Mouse (Mus musculus): ENCODE results near the gene Jmjd1c. TPM values are rescaled to one million over a fixed set of nuclear protein-coding genes. Genes with fewer than 3 reads are reported as not detected.
A peak's percentile ranks its signal among the peaks of the same experiment; 100 is the strongest.

Jmjd1c gene
- total RNA-seq, 1 experiment: 93.0 TPM

DNA sequence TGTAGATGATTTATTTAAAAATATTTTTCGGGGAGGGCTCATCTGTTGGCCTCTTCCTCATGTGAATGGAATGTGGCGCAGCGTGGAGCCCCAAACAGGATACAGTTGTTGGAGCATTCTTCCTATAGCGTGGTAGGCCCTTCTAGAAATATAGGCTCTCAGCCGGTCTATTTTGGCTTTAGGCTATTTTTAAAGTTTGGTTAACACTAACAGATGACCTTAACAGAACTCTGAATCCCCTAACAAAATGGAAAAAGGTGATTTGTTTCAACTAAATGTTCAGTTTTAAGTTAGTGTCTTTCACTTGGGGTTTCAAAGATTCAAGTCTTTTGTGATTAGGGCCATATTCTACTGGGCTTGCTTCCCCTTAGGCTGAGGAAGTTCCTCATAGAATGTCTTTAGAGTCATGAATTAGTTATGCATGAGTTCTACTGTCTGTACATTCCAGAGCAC, 91.1 kb downstream of the Jmjd1c start:
- no peaks in the 10 kb centered on the region for H3K9me3 ChIP-seq (ENCODE audit: control insufficient read depth, insufficient read depth, low read depth, low read length)
- peak overlapping the region; percentile 48; the same call in 1 of the 2 replicates for H3K9ac ChIP-seq (ENCODE audit: insufficient read depth, low read depth, low read length, poor library complexity, severe bottlenecking)
- H3K4me3 ChIP-seq (ENCODE audit: insufficient read depth in 1 of 2, low read depth in 1 of 2, low read length in 2 of 2, poor library complexity in 1 of 2, severe bottlenecking in 1 of 2): peak overlapping the region; percentile 43 to 60
- peak overlapping the region; percentile 81; the same call in 1 of the 2 replicates for H3K27ac ChIP-seq (ENCODE audit: insufficient read depth, low read depth, low read length, poor library complexity, severe bottlenecking)
- no peak for DNase-seq (ENCODE audit: low read depth, low spot score)
- in situ Hi-C loops (cut with MboI; ENCODE audit: low sequenced_read_pairs in 2 of 2, unreplicated experiment in 2 of 2): no loop called here
- H3K4me1 ChIP-seq (ENCODE audit: control insufficient read depth in 2 of 2, insufficient read depth in 2 of 2, low read length in 2 of 2, poor library complexity in 1 of 2): peaks cover 7 to 24% of the 10 kb centered on the region in 2 experiments
- TF ChIP-seq MAFK (IDR thresholded peaks at IDR 0.05; ENCODE audit: insufficient read depth, low read depth, low read length): no peak
- TF ChIP-seq HCFC1 (IDR thresholded peaks at IDR 0.05; ENCODE audit: borderline replicate concordance, insufficient read depth, low read length): no peak
- no peak for TF ChIP-seq ZNF384 (IDR thresholded peaks at IDR 0.05; ENCODE audit: low read depth, low read length)
- TF ChIP-seq ZC3H11A (IDR thresholded peaks at IDR 0.05; ENCODE audit: borderline replicate concordance, low read depth, low read length): no peak
- no peak for TF ChIP-seq CHD2 (IDR thresholded peaks at IDR 0.05; ENCODE audit: low read depth, low read length)
- no peaks in the 10 kb centered on the region; the same call in 1 of the 2 replicates for H3K36me3 ChIP-seq (ENCODE audit: control insufficient read depth, insufficient read depth, low read length, poor library complexity, severe bottlenecking)

DNA sequence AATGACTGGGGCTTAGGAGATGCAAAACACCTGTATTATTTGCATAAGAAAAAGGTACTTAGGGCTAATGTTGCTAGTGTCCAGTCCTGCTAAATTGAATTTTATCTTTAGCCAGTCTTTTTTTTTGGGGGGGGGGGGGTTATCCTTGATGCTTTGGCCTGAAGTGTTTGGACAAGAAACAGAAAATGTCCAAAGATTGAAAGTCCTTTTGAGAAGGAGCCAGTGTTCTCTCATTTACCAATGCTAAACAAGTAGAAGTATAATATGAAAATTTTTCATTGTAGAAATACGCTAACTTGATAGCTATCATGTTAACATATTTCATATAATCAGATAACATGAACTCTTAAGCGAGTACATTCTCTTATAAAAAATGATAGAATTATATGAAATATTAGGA, 92.0 kb downstream of the Jmjd1c start:
- no peak overlapping the region for H3K27ac ChIP-seq (ENCODE audit: insufficient read depth, low read depth, low read length, poor library complexity, severe bottlenecking)
- in situ Hi-C loops (cut with MboI; ENCODE audit: low sequenced_read_pairs in 2 of 2, unreplicated experiment in 2 of 2): no loop called here
- TF ChIP-seq ZC3H11A (IDR thresholded peaks at IDR 0.05; ENCODE audit: borderline replicate concordance, low read depth, low read length) (no peak), ZNF384 (IDR thresholded peaks at IDR 0.05; ENCODE audit: low read depth, low read length) (no peak), HCFC1 (IDR thresholded peaks at IDR 0.05; ENCODE audit: borderline replicate concordance, insufficient read depth, low read length) (no peak), CHD2 (IDR thresholded peaks at IDR 0.05; ENCODE audit: low read depth, low read length) (no peak), MAFK (IDR thresholded peaks at IDR 0.05; ENCODE audit: insufficient read depth, low read depth, low read length) (no peak)
- no peaks in the 10 kb centered on the region for H3K9me3 ChIP-seq (ENCODE audit: control insufficient read depth, insufficient read depth, low read depth, low read length)
- H3K4me1 ChIP-seq (ENCODE audit: control insufficient read depth in 2 of 2, insufficient read depth in 2 of 2, low read length in 2 of 2, poor library complexity in 1 of 2): peaks cover 7 to 24% of the 10 kb centered on the region in 2 experiments
- H3K4me3 ChIP-seq (ENCODE audit: insufficient read depth in 1 of 2, low read depth in 1 of 2, low read length in 2 of 2, poor library complexity in 1 of 2, severe bottlenecking in 1 of 2): no peak overlapping the region; a peak in 1 of 4 replicates
- no peak for DNase-seq (ENCODE audit: low read depth, low spot score)
- H3K9ac ChIP-seq (ENCODE audit: insufficient read depth, low read depth, low read length, poor library complexity, severe bottlenecking): no peak overlapping the region
- H3K36me3 ChIP-seq (ENCODE audit: control insufficient read depth, insufficient read depth, low read length, poor library complexity, severe bottlenecking): peaks cover 2% of the 10 kb centered on the region

DNA sequence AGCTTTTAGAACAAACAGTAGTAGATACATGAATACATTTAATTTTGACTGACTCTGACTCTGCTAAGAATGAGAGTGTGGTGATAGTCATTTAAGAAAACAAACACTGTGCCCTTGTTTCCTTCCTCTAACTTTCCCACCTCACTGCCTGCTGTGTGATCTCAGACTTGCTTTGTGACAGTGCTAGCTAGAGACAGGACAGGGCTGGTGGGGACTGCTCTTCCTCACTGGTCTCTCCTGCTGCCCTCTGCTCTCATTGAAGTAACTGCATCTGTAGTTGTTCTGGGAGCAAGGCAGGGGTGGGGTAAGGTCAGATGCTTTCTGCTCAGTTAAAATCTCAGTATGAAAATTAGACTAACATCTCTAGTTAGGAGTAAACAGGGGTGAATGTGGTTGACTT, 93.1 kb downstream of the Jmjd1c start:
- Histone ChIP-seq H3K9ac (ENCODE audit: insufficient read depth, low read depth, low read length, poor library complexity, severe bottlenecking) (no peak overlapping the region), H3K9me3 (ENCODE audit: control insufficient read depth, insufficient read depth, low read depth, low read length) (no peaks in the 10 kb centered on the region), H3K4me3 (ENCODE audit: insufficient read depth in 1 of 2, low read depth in 1 of 2, low read length in 2 of 2, poor library complexity in 1 of 2, severe bottlenecking in 1 of 2) (no peak overlapping the region), H3K36me3 (ENCODE audit: control insufficient read depth, insufficient read depth, low read length, poor library complexity, severe bottlenecking) (peaks cover 4% of the 10 kb centered on the region), H3K27ac (ENCODE audit: insufficient read depth, low read depth, low read length, poor library complexity, severe bottlenecking) (no peak overlapping the region), H3K4me1 (ENCODE audit: control insufficient read depth in 2 of 2, insufficient read depth in 2 of 2, low read length in 2 of 2, poor library complexity in 1 of 2) (peaks cover 10 to 24% of the 10 kb centered on the region in 2 experiments)
- in situ Hi-C loops (cut with MboI; ENCODE audit: low sequenced_read_pairs in 2 of 2, unreplicated experiment in 2 of 2): no loop called here
- TF ChIP-seq ZC3H11A (IDR thresholded peaks at IDR 0.05; ENCODE audit: borderline replicate concordance, low read depth, low read length) (no peak), CHD2 (IDR thresholded peaks at IDR 0.05; ENCODE audit: low read depth, low read length) (no peak), ZNF384 (IDR thresholded peaks at IDR 0.05; ENCODE audit: low read depth, low read length) (no peak), HCFC1 (IDR thresholded peaks at IDR 0.05; ENCODE audit: borderline replicate concordance, insufficient read depth, low read length) (no peak)
- no peak for DNase-seq (ENCODE audit: low read depth, low spot score)

DNA sequence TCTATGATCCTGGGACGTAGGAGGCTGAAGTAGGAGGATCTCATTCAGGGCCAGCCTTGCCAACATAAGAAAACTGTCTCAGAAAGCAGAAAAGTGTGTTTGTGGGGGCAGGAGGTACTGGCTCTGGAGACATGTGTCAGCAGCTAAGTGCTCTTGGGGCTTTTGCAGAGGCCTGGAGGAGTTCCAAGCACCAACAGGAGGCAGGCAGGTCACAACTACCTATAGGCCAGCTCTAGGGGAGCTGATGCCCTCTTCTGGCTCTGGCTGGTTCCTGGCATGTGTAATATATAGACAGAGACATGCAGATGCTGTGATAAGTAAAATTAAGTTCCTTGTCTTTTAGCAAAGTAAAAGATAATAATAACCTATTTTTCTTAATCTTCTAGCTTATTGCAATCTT, 94.3 kb downstream of the Jmjd1c start:
- H3K4me3 ChIP-seq (ENCODE audit: insufficient read depth in 1 of 2, low read depth in 1 of 2, low read length in 2 of 2, poor library complexity in 1 of 2, severe bottlenecking in 1 of 2): no peak overlapping the region
- DNase-seq (ENCODE audit: low read depth, low spot score): no peak
- no peaks in the 10 kb centered on the region for H3K9me3 ChIP-seq (ENCODE audit: control insufficient read depth, insufficient read depth, low read depth, low read length)
- H3K9ac ChIP-seq (ENCODE audit: insufficient read depth, low read depth, low read length, poor library complexity, severe bottlenecking): no peak overlapping the region
- in situ Hi-C loops (cut with MboI; ENCODE audit: low sequenced_read_pairs in 2 of 2, unreplicated experiment in 2 of 2): no loop called here
- H3K36me3 ChIP-seq (ENCODE audit: control insufficient read depth, insufficient read depth, low read length, poor library complexity, severe bottlenecking): peaks cover 4% of the 10 kb centered on the region
- TF ChIP-seq ZC3H11A (IDR thresholded peaks at IDR 0.05; ENCODE audit: borderline replicate concordance, low read depth, low read length) (no peak), HCFC1 (IDR thresholded peaks at IDR 0.05; ENCODE audit: borderline replicate concordance, insufficient read depth, low read length) (no peak), ZNF384 (IDR thresholded peaks at IDR 0.05; ENCODE audit: low read depth, low read length) (no peak), MAFK (IDR thresholded peaks at IDR 0.05; ENCODE audit: insufficient read depth, low read depth, low read length) (no peak), CHD2 (IDR thresholded peaks at IDR 0.05; ENCODE audit: low read depth, low read length) (no peak)
- H3K27ac ChIP-seq (ENCODE audit: insufficient read depth, low read depth, low read length, poor library complexity, severe bottlenecking): no peak overlapping the region
- H3K4me1 ChIP-seq (ENCODE audit: control insufficient read depth in 2 of 2, insufficient read depth in 2 of 2, low read length in 2 of 2, poor library complexity in 1 of 2): peaks cover 9 to 20% of the 10 kb centered on the region in 2 experiments; a peak in 3 of 4 replicates
